Mouse (Mus musculus): ENCODE measurements at regions not wholly inside any gene's neighbourhood (a gene's known extent, or its start where the extent isn't known, plus 50 kb on each side); places are given as distances from the start of the nearest gene placed in this dataset.

DNA sequence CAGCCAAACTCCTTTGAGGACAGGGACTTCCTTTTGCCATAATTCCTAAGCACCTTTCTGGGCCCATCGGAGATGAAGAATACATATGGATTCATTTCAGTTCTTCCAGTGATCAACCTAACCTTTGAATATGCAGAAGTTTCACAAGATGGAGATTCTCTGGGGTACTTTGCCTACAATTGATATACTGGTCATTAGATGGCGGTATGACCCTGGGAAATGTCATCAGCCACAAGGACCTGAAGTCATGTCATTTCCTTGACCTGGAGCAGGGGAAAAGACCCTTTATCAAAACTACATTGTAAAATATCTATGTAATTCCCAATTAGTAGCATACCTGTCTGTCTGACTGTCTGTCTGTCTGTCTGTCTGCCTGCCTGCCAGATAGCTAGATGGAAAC lies 164.0 kb upstream of the Slc24a3 start:
- no peak overlapping the region for H3K9ac ChIP-seq (ENCODE audit: low read length)
- no peaks in the 10 kb centered on the region for H3K9me3 ChIP-seq (ENCODE audit: control insufficient read depth, low read length)
- no peaks in the 10 kb centered on the region for H3K36me3 ChIP-seq (ENCODE audit: control insufficient read depth, insufficient read depth, low read length)
- H3K27me3 ChIP-seq (ENCODE audit: control insufficient read depth, insufficient read depth, low read depth, low read length), result no peaks in the 10 kb centered on the region
- 78% methylated on average over 2 of the region's 2 CpGs for WGBS
- no peaks in the 10 kb centered on the region for H3K4me1 ChIP-seq (replicated peaks; ENCODE audit: control insufficient read depth, insufficient read depth, low read length)
- no peak overlapping the region for H3K4me3 ChIP-seq (ENCODE audit: low read length)
- no peak for ATAC-seq (ENCODE audit: low read depth)
- no peak overlapping the region for H3K4me2 ChIP-seq (ENCODE audit: low read depth, low read length)
- H3K27ac ChIP-seq (ENCODE audit: low read length), result no peak overlapping the region

DNA sequence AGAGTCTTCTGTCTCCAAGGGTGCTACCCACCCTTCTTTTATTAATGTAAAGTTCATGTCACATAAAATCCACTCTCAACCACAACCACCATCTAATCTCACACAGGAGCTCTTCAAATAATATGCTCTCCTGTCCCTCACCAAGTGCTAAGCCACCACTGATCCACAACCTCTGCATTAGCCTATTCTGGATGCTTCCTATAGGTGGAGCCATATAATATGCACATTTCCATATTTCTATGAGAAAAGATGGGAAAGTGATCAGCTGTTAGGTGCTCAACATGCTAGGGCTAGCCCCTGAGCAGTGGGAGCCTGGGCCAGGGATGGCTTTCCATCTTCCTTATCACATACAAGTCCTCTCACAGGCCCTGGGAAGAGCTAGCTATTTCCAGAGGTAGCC lies 156.9 kb upstream of the Slc24a3 start:
- no peak for ATAC-seq (ENCODE audit: low read depth)
- H3K9ac ChIP-seq (ENCODE audit: low read length), result no peak overlapping the region
- H3K4me2 ChIP-seq (ENCODE audit: low read depth, low read length), result no peak overlapping the region
- H3K4me1 ChIP-seq (replicated peaks; ENCODE audit: control insufficient read depth, insufficient read depth, low read length), result no peaks in the 10 kb centered on the region
- no peaks in the 10 kb centered on the region for H3K9me3 ChIP-seq (ENCODE audit: control insufficient read depth, low read length)
- H3K4me3 ChIP-seq (ENCODE audit: low read length), result no peak overlapping the region
- no peak overlapping the region for H3K27ac ChIP-seq (ENCODE audit: low read length)
- H3K27me3 ChIP-seq (ENCODE audit: control insufficient read depth, insufficient read depth, low read depth, low read length), result no peaks in the 10 kb centered on the region
- no peaks in the 10 kb centered on the region for H3K36me3 ChIP-seq (ENCODE audit: control insufficient read depth, insufficient read depth, low read length)

DNA sequence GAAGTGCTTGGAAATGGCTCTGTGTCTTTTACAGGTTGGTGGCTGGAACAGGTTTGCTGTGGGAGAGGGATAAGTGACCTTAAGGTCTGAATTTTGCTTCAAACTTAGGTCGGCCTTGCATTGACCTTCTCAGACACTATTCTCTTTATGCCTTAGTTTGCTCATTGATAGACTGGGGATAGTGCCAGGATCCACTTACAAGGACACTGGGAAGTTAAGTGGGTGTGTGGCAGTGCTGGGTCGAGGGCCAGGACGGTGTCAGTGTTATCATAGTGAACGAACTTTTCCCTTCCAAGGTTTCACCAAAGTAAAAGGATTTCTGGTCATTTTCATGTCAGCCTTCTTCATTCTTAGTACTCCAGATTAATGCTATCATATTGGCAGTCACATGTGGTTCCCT lies 156.3 kb upstream of the Slc24a3 start:
- Histone ChIP-seq H3K4me3 (ENCODE audit: low read length) (no peak overlapping the region), H3K9ac (ENCODE audit: low read length) (no peak overlapping the region), H3K36me3 (ENCODE audit: control insufficient read depth, insufficient read depth, low read length) (no peaks in the 10 kb centered on the region), H3K27me3 (ENCODE audit: control insufficient read depth, insufficient read depth, low read depth, low read length) (no peaks in the 10 kb centered on the region), H3K9me3 (ENCODE audit: control insufficient read depth, low read length) (no peaks in the 10 kb centered on the region), H3K27ac (ENCODE audit: low read length) (no peak overlapping the region), H3K4me2 (ENCODE audit: low read depth, low read length) (no peak overlapping the region), H3K4me1 (replicated peaks; ENCODE audit: control insufficient read depth, insufficient read depth, low read length) (no peaks in the 10 kb centered on the region)
- no peak for ATAC-seq (ENCODE audit: low read depth)
- 65% methylated on average over 4 of the region's 4 CpGs for WGBS

DNA sequence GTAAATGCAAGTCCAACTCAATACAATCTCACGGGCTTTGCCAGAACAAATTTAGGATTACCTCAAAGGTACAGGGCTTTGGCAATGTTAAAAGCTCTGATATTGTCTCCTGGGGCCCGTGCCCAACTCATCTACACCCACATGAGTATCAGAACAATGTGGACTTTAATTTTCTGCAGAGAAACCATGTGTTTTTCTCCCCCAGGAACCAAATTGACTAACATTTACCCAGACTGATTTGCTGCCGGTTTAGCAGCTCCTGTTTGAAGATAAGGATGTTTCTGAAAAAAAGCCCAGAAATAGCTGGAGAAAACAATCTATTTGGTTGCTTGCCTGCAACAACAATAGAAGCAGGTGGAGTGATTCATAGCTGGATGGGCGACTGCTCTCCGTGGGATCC lies 151.6 kb upstream of the Slc24a3 start:
- H3K27ac ChIP-seq (ENCODE audit: low read length), result no peak overlapping the region
- no peaks in the 10 kb centered on the region for H3K4me1 ChIP-seq (replicated peaks; ENCODE audit: control insufficient read depth, insufficient read depth, low read length)
- 65% methylated on average over 5 of the region's 5 CpGs for WGBS

DNA sequence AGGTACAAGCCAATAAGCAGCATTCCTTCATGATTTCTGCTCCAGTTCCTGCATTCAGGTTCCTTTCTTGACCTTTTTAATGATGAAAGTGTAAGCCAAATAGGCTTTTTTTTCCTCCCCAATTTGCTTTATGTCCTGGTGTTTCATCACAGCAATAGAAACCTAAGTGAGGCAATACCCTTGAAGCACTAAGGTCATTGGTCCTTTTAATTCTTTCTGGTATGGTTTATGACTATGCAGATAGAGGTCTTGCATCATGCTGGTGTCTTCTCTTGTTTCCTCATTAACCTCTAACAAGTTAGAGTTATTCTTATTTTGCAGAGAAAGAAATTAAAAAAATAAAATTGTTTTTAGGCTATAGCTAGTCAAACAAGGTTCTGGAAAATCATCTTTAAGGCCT lies 150.6 kb upstream of the Slc24a3 start:
- no peak overlapping the region for H3K9ac ChIP-seq (ENCODE audit: low read length)
- no peak for ATAC-seq (ENCODE audit: low read depth)
- no peaks in the 10 kb centered on the region for H3K36me3 ChIP-seq (ENCODE audit: control insufficient read depth, insufficient read depth, low read length)
- no peaks in the 10 kb centered on the region for H3K4me1 ChIP-seq (replicated peaks; ENCODE audit: control insufficient read depth, insufficient read depth, low read length)
- no peak overlapping the region for H3K4me3 ChIP-seq (ENCODE audit: low read length)
- no peaks in the 10 kb centered on the region for H3K9me3 ChIP-seq (ENCODE audit: control insufficient read depth, low read length)
- H3K27ac ChIP-seq (ENCODE audit: low read length), result no peak overlapping the region
- no peaks in the 10 kb centered on the region for H3K27me3 ChIP-seq (ENCODE audit: control insufficient read depth, insufficient read depth, low read depth, low read length)
- H3K4me2 ChIP-seq (ENCODE audit: low read depth, low read length), result no peak overlapping the region

More for the DNA sequence above, 151.6 kb upstream of the Slc24a3 start:
- Histone ChIP-seq H3K9ac (ENCODE audit: low read length) (no peak overlapping the region), H3K4me3 (ENCODE audit: low read length) (no peak overlapping the region), H3K4me2 (ENCODE audit: low read depth, low read length) (no peak overlapping the region), H3K27me3 (ENCODE audit: control insufficient read depth, insufficient read depth, low read depth, low read length) (no peaks in the 10 kb centered on the region), H3K9me3 (ENCODE audit: control insufficient read depth, low read length) (no peaks in the 10 kb centered on the region), H3K36me3 (ENCODE audit: control insufficient read depth, insufficient read depth, low read length) (no peaks in the 10 kb centered on the region)
- no peak for ATAC-seq (ENCODE audit: low read depth)

DNA sequence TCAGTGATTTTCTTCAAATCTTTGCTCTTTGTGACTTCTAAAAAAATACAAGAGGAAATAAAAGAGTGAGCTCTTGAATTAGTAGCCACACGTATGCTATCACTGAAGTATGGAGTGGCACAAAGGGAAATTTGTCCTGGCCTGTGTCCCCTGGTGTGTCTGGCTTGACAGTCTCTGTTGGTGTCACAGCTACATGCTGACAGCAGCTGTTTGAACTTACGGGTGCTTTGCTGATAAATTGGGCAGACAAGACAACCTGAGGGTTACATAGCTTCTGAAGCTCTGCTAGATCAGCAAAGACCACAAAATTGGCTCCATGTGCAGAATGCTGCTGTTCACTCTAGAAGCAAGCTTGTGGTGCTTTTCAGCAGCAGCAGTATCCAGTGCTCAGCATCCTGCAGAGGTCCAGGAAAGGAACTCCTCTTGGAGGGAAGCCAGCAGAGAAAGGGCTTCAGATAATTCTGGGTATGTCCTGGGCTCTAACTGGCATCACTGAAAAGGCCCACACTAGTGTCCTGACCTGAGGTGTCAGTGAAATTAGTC lies 149.9 kb upstream of the Slc24a3 start:
- Histone ChIP-seq H3K9me3 (ENCODE audit: control insufficient read depth, low read length) (no peaks in the 10 kb centered on the region), H3K9ac (ENCODE audit: low read length) (no peak overlapping the region), H3K27me3 (ENCODE audit: control insufficient read depth, insufficient read depth, low read depth, low read length) (no peaks in the 10 kb centered on the region), H3K4me3 (ENCODE audit: low read length) (no peak overlapping the region), H3K36me3 (ENCODE audit: control insufficient read depth, insufficient read depth, low read length) (no peaks in the 10 kb centered on the region), H3K27ac (ENCODE audit: low read length) (no peak overlapping the region), H3K4me1 (replicated peaks; ENCODE audit: control insufficient read depth, insufficient read depth, low read length) (no peaks in the 10 kb centered on the region), H3K4me2 (ENCODE audit: low read depth, low read length) (no peak overlapping the region)
- ATAC-seq (ENCODE audit: low read depth), result no peak
- WGBS, result 28% methylated on average over 2 of the region's 2 CpGs

DNA sequence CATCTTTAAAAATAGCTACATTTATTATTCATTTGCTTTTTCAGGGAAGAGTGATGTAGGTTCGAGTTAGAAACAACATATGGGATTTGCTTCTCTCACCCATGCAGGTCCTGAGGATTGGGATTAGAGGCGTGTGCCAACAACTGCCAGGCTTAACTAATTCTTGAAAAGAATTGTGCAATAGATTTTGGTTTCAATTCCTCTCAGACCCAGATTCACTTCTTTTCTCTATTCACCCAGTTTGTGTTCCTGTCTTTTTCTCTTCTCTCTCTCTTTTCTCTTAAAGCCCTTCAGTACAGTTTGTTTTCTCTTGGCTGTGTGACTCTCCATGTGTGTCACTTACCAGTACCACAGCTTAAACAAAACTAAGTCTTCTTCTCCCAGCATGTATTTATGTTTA lies 119.8 kb upstream of the Slc24a3 start:
- H3K9ac ChIP-seq (ENCODE audit: low read length), result no peak overlapping the region
- WGBS, result 59% methylated on average over 2 of the region's 2 CpGs
- no peak overlapping the region for H3K27ac ChIP-seq (ENCODE audit: low read length)

DNA sequence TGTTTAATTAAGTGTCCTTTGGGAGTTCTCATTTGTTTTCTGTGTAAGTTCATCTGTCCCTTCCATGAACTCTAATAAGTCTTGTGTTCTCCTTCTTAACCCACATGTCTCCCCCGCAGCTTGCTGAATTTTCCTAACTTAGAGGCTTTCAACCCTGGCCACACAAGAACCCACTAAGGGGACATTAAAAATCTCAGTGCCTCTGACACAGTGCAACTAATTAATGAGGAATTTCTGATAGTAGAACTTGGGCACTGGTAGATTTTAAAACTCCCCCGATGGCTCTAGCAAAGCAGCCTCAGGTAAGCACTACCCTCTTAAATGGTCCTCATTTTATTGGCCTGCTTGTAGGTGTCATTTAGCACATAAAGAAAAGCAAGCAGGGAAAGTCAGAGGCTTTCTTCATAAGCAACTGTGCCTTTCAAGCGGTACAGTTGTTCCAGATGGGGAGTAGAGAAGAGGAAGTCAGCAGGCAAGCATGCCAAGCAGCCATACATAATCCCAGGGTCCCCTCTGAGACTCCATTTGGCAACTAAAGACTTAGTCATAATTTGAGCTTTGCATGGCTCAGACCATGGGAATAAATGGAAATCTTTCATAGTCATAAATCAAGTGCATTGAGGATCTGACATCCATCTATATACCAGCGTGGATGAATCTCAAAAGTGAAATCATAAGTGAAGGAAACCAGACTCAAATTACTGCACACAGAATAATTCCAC lies 117.7 kb upstream of the Slc24a3 start:
- H3K27me3 ChIP-seq (ENCODE audit: control insufficient read depth, insufficient read depth, low read depth, low read length), result no peaks in the 10 kb centered on the region
- H3K4me3 ChIP-seq (ENCODE audit: low read length), result no peak overlapping the region
- no peaks in the 10 kb centered on the region for H3K4me1 ChIP-seq (replicated peaks; ENCODE audit: control insufficient read depth, insufficient read depth, low read length)
- no peak overlapping the region for H3K27ac ChIP-seq (ENCODE audit: low read length)
- WGBS, result 68% methylated on average over 4 of the region's 4 CpGs
- ATAC-seq (ENCODE audit: low read depth), result no peak
- no peak overlapping the region for H3K9ac ChIP-seq (ENCODE audit: low read length)
- no peaks in the 10 kb centered on the region for H3K9me3 ChIP-seq (ENCODE audit: control insufficient read depth, low read length)
- no peaks in the 10 kb centered on the region for H3K36me3 ChIP-seq (ENCODE audit: control insufficient read depth, insufficient read depth, low read length)
- no peak overlapping the region for H3K4me2 ChIP-seq (ENCODE audit: low read depth, low read length)

More for the DNA sequence above, 119.8 kb upstream of the Slc24a3 start:
- ATAC-seq (ENCODE audit: low read depth), result no peak
- Histone ChIP-seq H3K27me3 (ENCODE audit: control insufficient read depth, insufficient read depth, low read depth, low read length) (no peaks in the 10 kb centered on the region), H3K4me2 (ENCODE audit: low read depth, low read length) (no peak overlapping the region), H3K9me3 (ENCODE audit: control insufficient read depth, low read length) (no peaks in the 10 kb centered on the region), H3K4me3 (ENCODE audit: low read length) (no peak overlapping the region), H3K4me1 (replicated peaks; ENCODE audit: control insufficient read depth, insufficient read depth, low read length) (no peaks in the 10 kb centered on the region), H3K36me3 (ENCODE audit: control insufficient read depth, insufficient read depth, low read length) (no peaks in the 10 kb centered on the region)

DNA sequence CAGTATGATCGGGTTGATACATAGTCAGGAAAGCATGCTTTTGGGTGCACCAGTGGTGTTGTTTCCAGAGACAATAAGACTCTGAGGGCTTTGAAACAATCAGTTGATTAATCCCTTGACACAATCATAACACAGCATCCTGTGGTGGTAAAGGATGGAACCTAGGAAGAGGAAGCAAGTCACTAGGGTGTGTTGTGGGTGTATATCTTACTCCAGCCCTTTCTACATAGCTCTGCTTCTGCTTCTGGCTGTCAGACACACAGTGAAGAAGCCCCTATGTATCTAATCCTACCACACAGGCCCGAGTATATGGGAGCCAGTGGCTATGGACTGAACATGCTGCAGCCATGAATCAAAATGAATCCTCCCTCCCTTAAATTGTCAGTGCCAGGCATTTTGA lies 115.1 kb upstream of the Slc24a3 start:
- Histone ChIP-seq H3K4me2 (ENCODE audit: low read depth, low read length) (no peak overlapping the region), H3K27ac (ENCODE audit: low read length) (no peak overlapping the region), H3K9me3 (ENCODE audit: control insufficient read depth, low read length) (no peaks in the 10 kb centered on the region), H3K9ac (ENCODE audit: low read length) (no peak overlapping the region), H3K27me3 (ENCODE audit: control insufficient read depth, insufficient read depth, low read depth, low read length) (no peaks in the 10 kb centered on the region), H3K4me3 (ENCODE audit: low read length) (no peak overlapping the region), H3K36me3 (ENCODE audit: control insufficient read depth, insufficient read depth, low read length) (no peaks in the 10 kb centered on the region), H3K4me1 (replicated peaks; ENCODE audit: control insufficient read depth, insufficient read depth, low read length) (no peaks in the 10 kb centered on the region)
- ATAC-seq (ENCODE audit: low read depth), result no peak
- 60% methylated on average over 2 of the region's 2 CpGs for WGBS

DNA sequence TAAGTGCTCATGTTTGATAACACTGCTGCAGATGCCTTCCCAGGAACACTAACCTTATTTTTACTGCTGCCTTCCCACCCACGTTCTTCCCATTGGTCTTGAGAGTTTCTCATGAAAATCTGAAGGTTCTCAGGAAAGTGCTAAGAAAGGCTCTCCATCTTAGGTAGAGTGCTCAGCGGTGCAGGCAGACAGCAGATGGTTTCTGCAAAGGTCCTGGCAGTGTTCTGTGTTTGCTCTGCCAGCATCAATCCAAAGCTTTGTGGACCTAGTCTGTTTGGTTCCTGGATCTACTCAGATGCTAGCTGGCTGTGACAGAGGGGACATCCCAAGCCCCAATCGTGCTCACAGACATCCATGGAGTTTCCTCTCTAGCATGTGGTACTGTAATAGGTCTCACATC lies 111.3 kb upstream of the Slc24a3 start:
- H3K4me1 ChIP-seq (replicated peaks; ENCODE audit: control insufficient read depth, insufficient read depth, low read length), result no peaks in the 10 kb centered on the region
- no peaks in the 10 kb centered on the region for H3K27me3 ChIP-seq (ENCODE audit: control insufficient read depth, insufficient read depth, low read depth, low read length)
- no peak overlapping the region for H3K27ac ChIP-seq (ENCODE audit: low read length)
- H3K9ac ChIP-seq (ENCODE audit: low read length), result no peak overlapping the region
- H3K4me3 ChIP-seq (ENCODE audit: low read length), result no peak overlapping the region
- H3K9me3 ChIP-seq (ENCODE audit: control insufficient read depth, low read length), result no peaks in the 10 kb centered on the region
- no peaks in the 10 kb centered on the region for H3K36me3 ChIP-seq (ENCODE audit: control insufficient read depth, insufficient read depth, low read length)
- H3K4me2 ChIP-seq (ENCODE audit: low read depth, low read length), result no peak overlapping the region
- no peak for ATAC-seq (ENCODE audit: low read depth)
- WGBS, result 65% methylated on average over 3 of the region's 3 CpGs
